Mouse (Mus musculus): ENCODE measurements at regions not wholly inside any gene's neighbourhood (a gene's known extent, or its start where the extent isn't known, plus 50 kb on each side); places are given as distances from the start of the nearest gene placed in this dataset.

GRCm38 (mm10) chr15:6132216-6132615 lies 167.4 kb upstream of the Dab2 start:
- DNase-seq (ENCODE audit: extremely low read depth, low read depth, low spot score): no peak

GRCm38 (mm10) chr15:6145071-6145470 lies 154.5 kb upstream of the Dab2 start:
- no peak for DNase-seq (ENCODE audit: extremely low read depth, low read depth, low spot score)

GRCm38 (mm10) chr15:6154706-6155105 lies 144.9 kb upstream of the Dab2 start:
- DNase-seq (ENCODE audit: extremely low read depth, low read depth, low spot score): no peak

- no peak for DNase-seq (ENCODE audit: extremely low read depth, low read depth, low spot score)
Measured at GRCm38 (mm10) chr15:6180261-6180660, 119.3 kb upstream of the Dab2 start.

- DNase-seq (ENCODE audit: extremely low read depth, low read depth, low spot score): no peak
Measured at GRCm38 (mm10) chr15:6183627-6184026, 116.0 kb upstream of the Dab2 start.

- no peak for DNase-seq (ENCODE audit: extremely low read depth, low read depth, low spot score)
Measured at GRCm38 (mm10) chr15:6191845-6192244, 107.7 kb upstream of the Dab2 start.

GRCm38 (mm10) chr15:6207239-6207638 lies 92.3 kb upstream of the Dab2 start:
- DNase-seq (ENCODE audit: extremely low read depth, low read depth, low spot score): no peak

- DNase-seq (ENCODE audit: extremely low read depth, low read depth, low spot score): no peak
Measured at GRCm38 (mm10) chr15:6209301-6209700, 90.3 kb upstream of the Dab2 start.

GRCm38 (mm10) chr15:6218087-6218486 lies 81.5 kb upstream of the Dab2 start:
- DNase-seq (ENCODE audit: extremely low read depth, low read depth, low spot score): no peak

- DNase-seq (ENCODE audit: extremely low read depth, low read depth, low spot score): no peak
Measured at GRCm38 (mm10) chr15:6225227-6225626, 74.4 kb upstream of the Dab2 start.

GRCm38 (mm10) chr15:6230618-6231017 lies 69.0 kb upstream of the Dab2 start:
- no peak for DNase-seq (ENCODE audit: extremely low read depth, low read depth, low spot score)

GRCm38 (mm10) chr15:6231308-6232103 lies 68.1 kb upstream of the Dab2 start:
- DNase-seq (ENCODE audit: extremely low read depth, low read depth, low spot score): peak; percentile 33

- peak; percentile 66 for DNase-seq (ENCODE audit: extremely low read depth, low read depth, low spot score)
Measured at GRCm38 (mm10) chr15:6233621-6234020, 66.0 kb upstream of the Dab2 start.

GRCm38 (mm10) chr15:6236583-6236982 lies 63.0 kb upstream of the Dab2 start:
- no peak for DNase-seq (ENCODE audit: extremely low read depth, low read depth, low spot score)

GRCm38 (mm10) chr15:6237726-6238125 lies 61.9 kb upstream of the Dab2 start:
- DNase-seq (ENCODE audit: extremely low read depth, low read depth, low spot score): no peak

GRCm38 (mm10) chr15:6238133-6238532 lies 61.5 kb upstream of the Dab2 start:
- DNase-seq (ENCODE audit: extremely low read depth, low read depth, low spot score): no peak

GRCm38 (mm10) chr15:6238755-6239154 lies 60.8 kb upstream of the Dab2 start:
- DNase-seq (ENCODE audit: extremely low read depth, low read depth, low spot score): no peak

- DNase-seq (ENCODE audit: extremely low read depth, low read depth, low spot score): no peak
Measured at GRCm38 (mm10) chr15:6242132-6242531, 57.5 kb upstream of the Dab2 start.

- DNase-seq (ENCODE audit: extremely low read depth, low read depth, low spot score): no peak
Measured at GRCm38 (mm10) chr15:6244401-6244800, 55.2 kb upstream of the Dab2 start.

- DNase-seq (ENCODE audit: extremely low read depth, low read depth, low spot score): no peak
Measured at GRCm38 (mm10) chr15:6245950-6246894, 53.4 kb upstream of the Dab2 start.

- DNase-seq (ENCODE audit: extremely low read depth, low read depth, low spot score): no peak
Measured at GRCm38 (mm10) chr15:6248470-6248869, 51.1 kb upstream of the Dab2 start.

Data from fat pad, adult 2 months (tissue).